Mouse (Mus musculus) cerebellum, adult 2 months (tissue): ENCODE measurements around the gene Tbx5. TPM values are rescaled to one million over a fixed set of nuclear protein-coding genes. Genes with fewer than 3 reads are reported as not detected.

Source experiments
- DNase-seq, 2 experiments: peaks; one replicate each; pipeline ENCODE4 v3.0.0; 2021
- H3K27ac ChIP-seq: fragments of 200-500 bp; 2 replicates; pipeline ENCODE4 v1.5.1; 2012; ENCODE audit warnings: low read length, control low read depth, inconsistent platforms; ENCODE audit not compliant: insufficient read depth
- H3K27me3 ChIP-seq: fragments of 200-500 bp; 2 replicates; pipeline ENCODE4 v1.6.1; 2012; ENCODE audit warnings: inconsistent platforms, mild to moderate bottlenecking, low read length, moderate library complexity; ENCODE audit not compliant: control insufficient read depth, insufficient read depth
- H3K4me1 ChIP-seq: fragments of 200-500 bp; 2 replicates; pipeline ENCODE4 v1.6.1; 2011; ENCODE audit warnings: low read length; ENCODE audit not compliant: control insufficient read depth, insufficient read depth
- H3K4me3 ChIP-seq: fragments of 200-500 bp; replicated peaks from 2 replicates; pipeline ENCODE3; 2011; ENCODE audit warnings: mild to moderate bottlenecking, low read depth, low read length, control low read depth; ENCODE audit not compliant: insufficient read depth
- CTCF ChIP-seq: fragments of 200-500 bp; IDR thresholded peaks from 2 replicates; pipeline ENCODE4 v1.5.1; 2011; ENCODE audit warnings: low read depth, mild to moderate bottlenecking, control low read depth, low read length, moderate library complexity, borderline replicate concordance; ENCODE audit not compliant: insufficient read depth
- POLR2A ChIP-seq: fragments of 200-500 bp; IDR thresholded peaks from 2 replicates; pipeline ENCODE4 v1.6.1; 2011; ENCODE audit warnings: low read length, control low read depth, borderline replicate concordance; ENCODE audit not compliant: insufficient read depth
- WGBS: fragments of 180-500 bp; shearing (Covaris S2); methylation state at CpG from one replicate; pipeline ENCODE4 v1.1.7; 2018; 5-methylcytosine and 5-hydroxymethylcytosine counted together
- polyA plus RNA-seq: library from polyadenylated mRNA; depleted of rRNA; stranded (reverse); fragments of >200 nt; gene quantifications from 2 replicates; pipeline ENCODE4 v1.2.3, GENCODE M21; 2012

Tbx5 gene
- polyA plus RNA-seq, 1 experiment = not detected

- 4% methylated on average over 12 of the region's 12 CpGs for WGBS
- Histone ChIP-seq H3K4me1 (0 out of 2 replicates have a peak, but pooled peaks cover 4% of the 10 kb centered on the region), H3K27me3 (peaks cover 27% of the 10 kb centered on the region; the same call in 1 of the 2 replicates), H3K4me3 (no peak overlapping the region), H3K27ac (no peak overlapping the region)
- TF ChIP-seq CTCF = no peak
- TF ChIP-seq POLR2A = no peak
- no peak for DNase-seq
Observed at GRCm38 (mm10) chr5:119835868-119836209, 3.4 kb downstream of the Tbx5 start.

GRCm38 (mm10) chr5:119836618-119837305 lies 4.3 kb downstream of the Tbx5 start:
- Histone ChIP-seq H3K27me3 (peaks cover 28% of the 10 kb centered on the region; the same call in 1 of the 2 replicates), H3K4me3 (no peak overlapping the region), H3K27ac (no peak overlapping the region), H3K4me1 (no peaks in the 10 kb centered on the region)
- DNase-seq = no peak
- WGBS = 3% methylated on average over 28 of the region's 28 CpGs
- TF ChIP-seq CTCF (no peak), POLR2A (no peak)

- no peak for DNase-seq
- no peak overlapping the region for H3K4me3 ChIP-seq
- no peaks in the 10 kb centered on the region for H3K4me1 ChIP-seq
- 3% methylated on average over 19 of the region's 19 CpGs for WGBS
- peaks cover 28% of the 10 kb centered on the region; the same call in 1 of the 2 replicates for H3K27me3 ChIP-seq
- no peak overlapping the region for H3K27ac ChIP-seq
- TF ChIP-seq POLR2A (no peak), CTCF (no peak)
Observed at GRCm38 (mm10) chr5:119837306-119837675, 4.8 kb downstream of the Tbx5 start.

- TF ChIP-seq POLR2A = no peak
- TF ChIP-seq CTCF = no peak
- Histone ChIP-seq H3K27me3 (peaks cover 24% of the 10 kb centered on the region; the same call in 1 of the 2 replicates), H3K4me3 (no peak overlapping the region), H3K27ac (no peak overlapping the region), H3K4me1 (no peaks in the 10 kb centered on the region)
- DNase-seq = no peak
- 7% methylated on average over 3 of the region's 3 CpGs for WGBS
Observed at GRCm38 (mm10) chr5:119837861-119838260, 5.4 kb downstream of the Tbx5 start.

- no peak for DNase-seq
- no peaks in the 10 kb centered on the region for H3K4me1 ChIP-seq
- no peak overlapping the region for H3K27ac ChIP-seq
- peaks cover 23% of the 10 kb centered on the region; the same call in 1 of the 2 replicates for H3K27me3 ChIP-seq
- H3K4me3 ChIP-seq = no peak overlapping the region
- WGBS = 3% methylated on average over 7 of the region's 7 CpGs
- TF ChIP-seq POLR2A (no peak), CTCF (no peak)
Observed at GRCm38 (mm10) chr5:119838441-119838840, 6.0 kb downstream of the Tbx5 start.

- H3K4me1 ChIP-seq = no peaks in the 10 kb centered on the region
- peaks cover 22% of the 10 kb centered on the region; the same call in 1 of the 2 replicates for H3K27me3 ChIP-seq
- no peak for TF ChIP-seq POLR2A
- no peak for TF ChIP-seq CTCF
- 2% methylated on average over 16 of the region's 16 CpGs for WGBS
- H3K27ac ChIP-seq = no peak overlapping the region
- H3K4me3 ChIP-seq = no peak overlapping the region
- DNase-seq = no peak
Observed at GRCm38 (mm10) chr5:119839156-119839555, 6.7 kb downstream of the Tbx5 start.

- H3K4me3 ChIP-seq = no peak overlapping the region
- H3K4me1 ChIP-seq = no peaks in the 10 kb centered on the region
- H3K27ac ChIP-seq = no peak overlapping the region
- no peak for TF ChIP-seq POLR2A
- no peak for TF ChIP-seq CTCF
- 2% methylated on average over 34 of the region's 34 CpGs for WGBS
- DNase-seq = no peak
- peaks cover 23% of the 10 kb centered on the region; the same call in 1 of the 2 replicates for H3K27me3 ChIP-seq
Observed at GRCm38 (mm10) chr5:119839616-119840368, 7.3 kb downstream of the Tbx5 start.

- TF ChIP-seq POLR2A (no peak), CTCF (no peak)
- Histone ChIP-seq H3K27ac (no peak overlapping the region), H3K4me3 (no peak overlapping the region), H3K27me3 (peaks cover 27% of the 10 kb centered on the region; the same call in 1 of the 2 replicates), H3K4me1 (no peaks in the 10 kb centered on the region)
- 0% methylated on average over 7 of the region's 7 CpGs for WGBS
- no peak for DNase-seq
Observed at GRCm38 (mm10) chr5:119840404-119840803, 7.9 kb downstream of the Tbx5 start.
